Mouse (Mus musculus) embryonic fibroblast, embryonic 13.5 days (primary cell): Measurements from ENCODE around the gene Prss40.

Experiments used
- CTCF ChIP-seq: IDR thresholded peaks from 2 replicates; pipeline ENCODE4 v1.5.1; 2011; ENCODE audit warnings: mild to moderate bottlenecking, control low read depth, low read length, moderate library complexity, borderline replicate concordance; ENCODE audit not compliant: insufficient read depth
- POLR2A ChIP-seq: IDR thresholded peaks from 2 replicates; pipeline ENCODE4 v1.6.1; 2011; ENCODE audit warnings: low read depth, mild to moderate bottlenecking, control low read depth, low read length, moderate library complexity

DNA sequence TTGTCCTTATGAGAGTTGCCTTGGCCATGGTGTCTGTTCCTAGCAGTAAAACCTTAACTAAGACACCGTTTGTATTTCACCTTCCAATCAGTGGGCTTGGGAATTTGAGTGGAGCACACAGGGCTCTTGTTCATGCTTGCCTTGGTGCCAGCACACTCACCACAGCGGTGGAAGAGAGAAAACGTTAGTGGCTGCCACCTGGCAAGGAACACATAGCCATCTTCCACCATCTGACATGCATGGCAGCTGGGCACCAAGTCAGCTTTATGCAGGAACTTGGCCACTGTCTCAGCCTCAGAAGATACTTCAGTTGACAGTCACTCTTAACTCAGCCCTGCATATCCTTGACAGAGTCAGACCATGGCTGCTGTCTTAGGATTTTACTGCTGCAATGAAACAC is 37.1 kb downstream of the Prss40 start:
- TF ChIP-seq CTCF (no peak), POLR2A (no peak)
